Mouse (Mus musculus) kidney, embryonic 15.5 days (tissue): Measurements from ENCODE around the gene Srp68. TPM values are rescaled to one million over a fixed set of nuclear protein-coding genes. Genes with fewer than 3 reads are reported as not detected.
A peak's percentile ranks its signal among the peaks of the same experiment; 100 is the strongest.

ENCODE experiments used
- ATAC-seq: fragments of 200-750 bp; cut with Nextera tagmentation; replicated peaks from 2 replicates; pipeline ENCODE4 v1.8.0; 2017; ENCODE audit warnings: moderate TSS enrichment; ENCODE audit not compliant: low FRiP score
- H3K27ac ChIP-seq: fragments of 300-500 bp; sonication (generic); 2 replicates; pipeline ENCODE4 v1.5.1; 2015; ENCODE audit warnings: mild to moderate bottlenecking, inconsistent platforms
- H3K27me3 ChIP-seq: fragments of 300-500 bp; sonication (generic); 2 replicates; pipeline ENCODE4 v1.6.1; 2015; ENCODE audit warnings: inconsistent platforms
- H3K36me3 ChIP-seq: fragments of 300-500 bp; sonication (generic); 2 replicates; pipeline ENCODE4 v1.6.1; 2015; ENCODE audit warnings: inconsistent platforms
- H3K4me1 ChIP-seq: fragments of 300-500 bp; sonication (generic); 2 replicates; pipeline ENCODE4 v1.6.1; 2015; ENCODE audit warnings: inconsistent platforms
- H3K4me2 ChIP-seq: fragments of 300-500 bp; sonication (generic); 2 replicates; pipeline ENCODE4 v1.6.1; 2015; ENCODE audit warnings: moderate library complexity, mild to moderate bottlenecking, inconsistent platforms
- H3K4me3 ChIP-seq: fragments of 300-500 bp; sonication (generic); replicated peaks from 2 replicates; pipeline ENCODE4 v1.5.1; 2015; ENCODE audit warnings: mild to moderate bottlenecking, inconsistent platforms
- H3K9ac ChIP-seq: fragments of 300-500 bp; sonication (generic); 2 replicates; pipeline ENCODE4 v1.6.1; 2015; ENCODE audit warnings: mild to moderate bottlenecking, inconsistent platforms
- H3K9me3 ChIP-seq: fragments of 300-500 bp; sonication (generic); replicated peaks from 2 replicates; pipeline ENCODE4 v1.6.1; 2016; ENCODE audit warnings: inconsistent platforms
- WGBS: fragments of 180-500 bp; shearing (Covaris S2); methylation state at CpG from one replicate; pipeline ENCODE4 v1.1.7; 2015; ENCODE audit warnings: mixed read lengths; 5-methylcytosine and 5-hydroxymethylcytosine counted together
- polyA plus RNA-seq: library from polyadenylated mRNA; unstranded; fragments of >200 nt; fragmentation: Nextera tagmentation; extraction: Ambion mirVana; gene quantifications from 2 replicates; pipeline ENCODE4 v1.2.1, GENCODE M21; 2015

The Srp68 gene
- 91.3 and 96.5 TPM in 2 replicates for polyA plus RNA-seq

GRCm38 (mm10) chr11:116274045-116274666 is at the start of gene Srp68:
Gene Srp68, minus strand, starts transcription at chr11:116274217.
- WGBS = 2% methylated on average over 32 of the region's 32 CpGs
- H3K27me3 ChIP-seq = no peaks in the 10 kb centered on the region; the same call in 1 of the 2 replicates
- peak; percentile 97 for ATAC-seq

DNA sequence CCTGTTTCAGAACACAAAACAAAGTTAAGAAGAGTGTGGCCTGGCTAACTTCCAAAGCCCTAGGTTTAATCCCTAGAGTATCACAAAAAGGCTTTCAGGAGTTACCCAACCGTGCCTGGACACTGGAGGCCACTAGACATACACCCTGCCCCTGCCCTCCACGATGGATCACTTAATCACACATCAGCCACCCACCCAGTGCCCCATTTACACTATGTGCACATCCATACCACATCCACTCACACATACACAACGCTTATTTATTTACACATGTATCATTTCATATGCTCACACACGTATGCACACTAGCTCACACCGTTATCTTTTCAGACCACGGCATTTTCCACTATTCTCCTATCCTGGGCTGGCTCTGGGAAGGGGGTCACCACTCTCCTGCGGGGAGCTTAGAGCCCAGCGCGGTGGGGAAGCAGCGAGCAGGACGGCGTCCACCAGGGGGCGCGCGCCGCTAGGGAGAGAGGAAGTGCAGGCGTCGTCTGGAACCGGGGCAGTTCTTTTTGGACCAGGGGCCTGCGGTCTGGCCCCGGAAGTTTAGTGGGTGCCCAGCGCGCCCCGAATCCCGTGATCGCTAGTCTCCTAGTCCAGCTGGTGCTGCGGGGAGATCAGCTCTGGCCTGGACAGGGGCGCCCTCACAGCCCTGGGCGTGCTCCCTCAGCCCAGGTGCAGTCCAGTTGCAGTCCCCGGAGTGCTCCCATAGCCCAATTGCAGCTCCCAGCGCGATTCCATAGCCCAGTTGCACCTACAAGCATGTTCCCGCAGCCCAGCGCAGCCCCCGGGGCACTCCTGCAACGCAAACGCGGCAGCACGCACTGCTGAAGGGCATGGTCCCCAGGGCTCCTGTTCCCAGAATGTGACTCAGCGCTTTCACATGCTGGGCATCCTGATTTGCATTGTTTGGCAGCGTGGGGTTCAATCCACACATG is 45.0 kb upstream of the Srp68 start:
- Histone ChIP-seq H3K36me3 (no peaks in the 10 kb centered on the region), H3K4me2 (peak overlapping the region; percentile 98), H3K9me3 (no peaks in the 10 kb centered on the region), H3K4me3 (peak overlapping the region; percentile 50), H3K4me1 (peaks cover 6% of the 10 kb centered on the region), H3K9ac (peak overlapping the region; percentile 68), H3K27ac (no peak overlapping the region), H3K27me3 (peaks cover 10% of the 10 kb centered on the region; the same call in 1 of the 2 replicates)
- 3% methylated on average over 41 of the region's 41 CpGs for WGBS
- ATAC-seq = peak; percentile 81

More at GRCm38 (mm10) chr11:116274045-116274666, at the start of gene Srp68:
- H3K36me3 ChIP-seq = peaks cover 31% of the 10 kb centered on the region
- H3K9me3 ChIP-seq = no peaks in the 10 kb centered on the region
- H3K27ac ChIP-seq = peak within 1 kb of the TSS; percentile 89
- peak within 1 kb of the TSS; percentile 96 for H3K4me3 ChIP-seq
- H3K4me2 ChIP-seq = peak within 1 kb of the TSS; percentile 83
- peak within 1 kb of the TSS; percentile 96 for H3K9ac ChIP-seq
- peaks cover 23% of the 10 kb centered on the region for H3K4me1 ChIP-seq

DNA sequence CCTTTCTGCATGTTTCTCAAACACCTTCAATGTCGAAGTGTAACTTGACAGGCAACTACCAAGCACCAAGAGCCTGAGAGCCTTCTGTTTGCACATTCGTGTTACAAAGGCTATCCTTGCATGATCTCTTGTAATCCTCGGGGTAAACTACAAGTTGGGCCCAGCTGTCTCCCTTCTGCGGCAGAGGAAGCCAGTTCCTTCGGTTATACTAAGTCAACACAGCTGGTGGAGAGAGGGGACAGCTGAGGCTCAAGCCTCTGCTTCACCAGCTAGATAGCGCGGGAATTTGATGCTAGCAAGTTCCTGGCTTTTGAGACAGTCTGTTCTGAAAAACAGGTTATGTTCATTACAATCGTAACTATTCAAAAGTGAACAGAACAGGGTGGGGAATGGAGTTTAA is 38.3 kb upstream of the Srp68 start:
- no peaks in the 10 kb centered on the region for H3K36me3 ChIP-seq
- ATAC-seq = 0 out of 2 replicates have a peak, but pooled peaks have one; percentile 52
- no peak overlapping the region for H3K27ac ChIP-seq
- no peak overlapping the region for H3K4me3 ChIP-seq
- 43% methylated on average over 8 of the region's 8 CpGs for WGBS
- H3K9ac ChIP-seq = no peak overlapping the region
- no peak overlapping the region for H3K4me2 ChIP-seq
- H3K4me1 ChIP-seq = peaks cover 5% of the 10 kb centered on the region; the same call in 1 of the 2 replicates
- H3K9me3 ChIP-seq = no peaks in the 10 kb centered on the region
- H3K27me3 ChIP-seq = no peaks in the 10 kb centered on the region; the same call in 1 of the 2 replicates

DNA sequence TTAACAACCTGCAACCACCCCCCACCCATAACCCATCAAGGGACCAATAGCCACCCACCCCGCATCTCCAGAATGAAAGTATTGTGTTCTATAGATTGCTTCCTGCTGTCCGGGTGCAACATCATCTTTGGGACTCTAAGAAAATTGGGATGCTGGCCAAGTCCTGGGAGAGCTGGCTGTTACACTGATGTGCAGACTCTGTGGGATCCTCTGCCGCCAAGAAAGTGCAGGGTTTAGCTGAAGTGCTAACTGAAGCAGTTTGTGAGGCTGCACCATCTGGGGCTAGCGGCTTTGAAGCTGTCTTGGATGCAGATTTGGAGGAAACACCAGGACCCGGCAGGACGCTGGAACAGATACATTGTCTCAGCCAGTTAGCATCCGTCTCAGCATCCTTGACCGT is 37.2 kb upstream of the Srp68 start:
- no peaks in the 10 kb centered on the region for H3K9me3 ChIP-seq
- no peak overlapping the region for H3K9ac ChIP-seq
- no peaks in the 10 kb centered on the region for H3K36me3 ChIP-seq
- no peaks in the 10 kb centered on the region; the same call in 1 of the 2 replicates for H3K27me3 ChIP-seq
- H3K27ac ChIP-seq = no peak overlapping the region
- H3K4me3 ChIP-seq = no peak overlapping the region
- no peak overlapping the region for H3K4me2 ChIP-seq
- peaks cover 11% of the 10 kb centered on the region for H3K4me1 ChIP-seq
- 52% methylated on average over 8 of the region's 8 CpGs for WGBS
- no peak for ATAC-seq

DNA sequence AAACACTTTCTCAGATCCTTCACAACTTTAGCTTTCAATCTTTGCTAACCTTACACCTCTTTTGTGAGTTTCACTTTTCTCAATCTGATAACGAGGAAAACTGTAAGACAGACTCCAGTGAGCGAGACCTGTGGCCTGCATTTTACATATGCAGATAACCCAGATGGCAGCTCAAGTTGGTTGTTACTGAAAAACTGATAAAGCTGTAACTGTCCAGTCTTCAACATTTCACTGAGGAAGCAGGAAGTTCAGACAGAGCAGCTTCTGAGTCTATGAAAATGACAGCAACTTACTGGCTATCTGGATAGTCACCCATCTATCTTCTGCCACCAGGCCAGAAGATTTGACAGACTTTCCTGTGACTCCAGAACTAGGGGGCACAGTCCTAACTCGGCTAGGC is 35.6 kb upstream of the Srp68 start:
- Histone ChIP-seq H3K9me3 (no peaks in the 10 kb centered on the region), H3K4me3 (no peak overlapping the region), H3K36me3 (peaks cover 8% of the 10 kb centered on the region), H3K9ac (no peak overlapping the region), H3K4me2 (no peak overlapping the region), H3K27me3 (no peaks in the 10 kb centered on the region; the same call in 1 of the 2 replicates), H3K27ac (no peak overlapping the region), H3K4me1 (peaks cover 16% of the 10 kb centered on the region)
- ATAC-seq = no peak
- WGBS = 72% methylated on average over 3 of the region's 3 CpGs

DNA sequence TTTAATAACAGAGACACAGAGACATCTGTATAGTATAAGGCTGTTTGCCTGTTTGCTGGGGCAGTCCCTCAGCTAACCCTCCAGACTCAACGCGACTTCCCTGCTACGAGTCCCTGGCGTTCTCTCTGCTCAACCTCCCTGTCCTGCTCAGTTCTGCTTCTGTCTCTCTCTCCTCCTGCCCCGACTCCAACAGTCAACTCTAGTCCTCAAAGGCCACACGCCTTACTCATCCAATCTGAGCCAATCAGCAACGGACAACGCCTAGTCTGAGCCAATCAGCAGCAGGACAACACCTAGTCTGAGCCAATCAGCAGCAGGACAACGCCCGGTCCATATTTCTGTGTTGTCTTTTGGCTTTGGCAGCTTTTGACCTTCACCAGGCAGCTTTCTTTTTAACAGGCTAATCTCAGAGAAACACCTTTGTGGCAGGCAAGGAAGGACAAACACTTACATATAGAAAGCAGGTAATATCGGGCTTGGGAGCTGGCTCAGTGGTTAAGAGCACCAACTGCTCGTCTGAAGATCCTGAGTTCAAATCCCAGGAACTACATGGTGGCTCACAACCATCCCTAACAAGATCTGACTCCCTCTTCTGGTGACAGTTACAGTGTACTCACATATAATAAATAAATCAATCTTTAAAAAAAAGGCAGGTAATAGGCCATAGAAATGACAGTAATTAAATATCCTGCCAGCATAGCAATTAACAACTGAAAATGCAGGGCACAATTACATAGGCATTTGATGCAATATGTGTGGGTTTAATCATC is 33.9 kb upstream of the Srp68 start:
- peaks cover 16% of the 10 kb centered on the region for H3K4me1 ChIP-seq
- no peak overlapping the region for H3K27ac ChIP-seq
- no peak overlapping the region for H3K4me2 ChIP-seq
- no peaks in the 10 kb centered on the region for H3K9me3 ChIP-seq
- H3K27me3 ChIP-seq = no peaks in the 10 kb centered on the region; the same call in 1 of the 2 replicates
- no peak for ATAC-seq
- peaks cover 25% of the 10 kb centered on the region for H3K36me3 ChIP-seq
- no peak overlapping the region for H3K9ac ChIP-seq
- no peak overlapping the region for H3K4me3 ChIP-seq
- 92% methylated on average over 12 of the region's 12 CpGs for WGBS

DNA sequence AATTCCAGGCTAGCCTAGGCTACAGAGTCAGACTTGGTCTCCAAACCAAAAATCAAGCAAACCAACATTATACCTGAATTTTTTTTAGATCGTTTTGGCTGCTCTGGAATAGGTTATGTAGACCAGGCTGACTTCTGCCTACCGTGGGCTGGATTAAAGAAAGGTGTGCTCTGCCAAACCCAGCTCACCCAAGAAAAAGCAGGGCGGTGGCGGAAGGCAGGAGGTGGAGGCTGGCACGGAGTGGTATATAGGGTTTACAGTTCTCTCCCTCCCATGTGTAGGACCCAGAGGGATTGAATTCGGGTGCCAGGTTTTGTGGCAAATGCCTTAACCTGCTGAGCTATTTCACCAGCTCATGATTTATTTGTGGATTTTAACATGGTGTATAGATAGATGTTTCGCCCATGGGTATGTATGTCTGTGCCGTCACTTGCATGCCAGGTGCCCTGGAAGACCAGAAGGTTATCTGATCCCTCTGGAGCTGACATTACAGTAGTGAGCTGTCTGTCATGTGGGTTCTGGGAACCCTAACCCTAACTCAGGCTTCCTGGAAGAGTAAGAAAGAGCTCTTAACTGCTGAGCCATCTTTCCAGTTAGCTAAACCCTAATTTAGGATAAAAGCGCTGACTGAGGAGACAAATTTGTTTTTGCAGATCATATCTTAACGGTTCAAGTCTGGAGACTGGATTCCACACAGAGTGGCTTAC is 33.2 kb upstream of the Srp68 start, which contains the start of gene Exoc7:
Gene Exoc7, minus strand, starts transcription at position 215 of the 707 bp plus-strand sequence.
- peak; percentile 3; the same call in 1 of the 2 replicates for ATAC-seq

DNA sequence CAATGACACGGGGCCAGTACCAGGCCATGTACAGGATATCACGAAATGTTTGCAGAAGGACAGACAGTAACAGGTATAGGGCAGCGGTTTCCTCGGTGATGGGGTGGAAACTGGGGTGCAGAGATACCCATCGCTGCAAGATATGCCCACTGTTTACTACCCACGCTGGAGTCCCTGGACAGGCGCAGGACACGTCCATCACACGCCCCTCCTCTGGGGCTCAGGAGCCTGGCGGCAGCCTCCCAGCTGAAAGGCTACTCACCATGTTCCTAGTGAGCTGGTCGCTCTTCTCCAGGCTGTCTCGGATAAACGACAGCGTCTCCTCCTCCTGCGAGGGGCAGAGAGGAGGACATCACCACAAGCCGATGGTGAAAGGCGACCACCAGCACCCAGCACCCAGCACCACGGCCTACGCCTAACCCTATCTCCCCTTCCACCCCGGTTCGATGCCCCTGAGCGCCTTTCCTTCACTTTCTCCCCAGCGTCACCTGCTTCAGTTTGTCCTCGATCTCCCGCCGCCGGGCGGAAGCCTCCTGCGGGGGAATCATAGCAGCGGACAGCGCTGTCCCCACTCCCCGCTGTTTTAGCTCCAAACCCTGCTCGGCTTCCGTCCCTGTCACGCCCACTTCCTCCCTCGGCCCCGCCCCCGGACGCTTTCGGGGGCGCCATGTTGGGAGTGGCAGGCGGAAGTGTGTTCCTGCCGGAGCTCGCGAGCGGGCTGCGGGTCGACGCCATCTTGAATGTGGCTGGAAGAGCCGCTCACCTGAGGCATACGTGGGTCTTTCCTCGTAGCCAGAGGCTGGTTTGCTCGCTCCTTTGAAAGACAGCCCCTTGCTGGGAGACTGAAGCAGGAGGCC is 32.3 kb upstream of the Srp68 start:
- peak; percentile 91 for ATAC-seq
- Histone ChIP-seq H3K9ac (peak overlapping the region; percentile 70), H3K4me1 (peaks cover 14% of the 10 kb centered on the region), H3K4me2 (peak overlapping the region; percentile 62), H3K9me3 (no peaks in the 10 kb centered on the region), H3K27ac (no peak overlapping the region), H3K4me3 (peak overlapping the region; percentile 62), H3K36me3 (peaks cover 41% of the 10 kb centered on the region), H3K27me3 (no peaks in the 10 kb centered on the region; the same call in 1 of the 2 replicates)
- WGBS = 2% methylated on average over 53 of the region's 53 CpGs

More for the DNA sequence above, 33.2 kb upstream of the Srp68 start, which contains the start of gene Exoc7:
- Histone ChIP-seq H3K27ac (no peak within 1 kb of the TSS), H3K4me2 (peak within 1 kb of the TSS; percentile 62), H3K4me3 (peak within 1 kb of the TSS; percentile 62), H3K4me1 (peaks cover 14% of the 10 kb centered on the region), H3K36me3 (peaks cover 33% of the 10 kb centered on the region), H3K27me3 (no peaks in the 10 kb centered on the region; the same call in 1 of the 2 replicates), H3K9me3 (no peaks in the 10 kb centered on the region), H3K9ac (peak within 1 kb of the TSS; percentile 70)
- WGBS = 80% methylated on average over 10 of the region's 10 CpGs

DNA sequence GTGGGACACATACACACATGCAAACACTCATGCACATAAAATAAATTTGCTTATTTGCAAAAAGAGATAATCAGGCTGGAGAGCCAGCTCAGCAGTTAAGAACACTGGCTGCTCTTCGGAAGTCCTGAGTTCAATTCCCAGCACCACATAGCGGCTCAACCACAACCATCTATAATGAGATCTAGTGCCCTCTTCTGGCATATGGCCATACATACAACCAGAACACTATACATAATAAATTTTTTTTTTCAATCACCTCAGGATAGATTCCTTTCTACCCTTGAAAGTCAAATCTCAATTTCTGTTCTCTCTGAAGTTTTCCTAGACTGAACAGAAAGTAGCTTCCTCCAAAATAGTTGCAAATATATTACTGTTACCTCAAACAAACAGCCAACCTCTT is 31.4 kb upstream of the Srp68 start:
- H3K9me3 ChIP-seq = no peaks in the 10 kb centered on the region
- 95% methylated on average over 2 of the region's 2 CpGs for WGBS
- ATAC-seq = no peak
- H3K4me3 ChIP-seq = peak overlapping the region; percentile 62
- H3K9ac ChIP-seq = peak overlapping the region; percentile 70; the same call in 1 of the 2 replicates
- H3K27ac ChIP-seq = no peak overlapping the region
- peak overlapping the region; percentile 62 for H3K4me2 ChIP-seq
- no peaks in the 10 kb centered on the region; the same call in 1 of the 2 replicates for H3K27me3 ChIP-seq
- peaks cover 50% of the 10 kb centered on the region for H3K36me3 ChIP-seq
- peaks cover 14% of the 10 kb centered on the region for H3K4me1 ChIP-seq

- H3K9me3 ChIP-seq = no peaks in the 10 kb centered on the region
- H3K36me3 ChIP-seq = peaks cover 87% of the 10 kb centered on the region
- H3K4me3 ChIP-seq = no peak overlapping the region
- 93% methylated on average over 6 of the region's 6 CpGs for WGBS
- no peak for ATAC-seq
- no peaks in the 10 kb centered on the region for H3K27me3 ChIP-seq
- no peak overlapping the region for H3K4me2 ChIP-seq
- H3K9ac ChIP-seq = no peak overlapping the region
- H3K27ac ChIP-seq = no peak overlapping the region
- H3K4me1 ChIP-seq = 0 out of 2 replicates have a peak, but pooled peaks cover 2% of the 10 kb centered on the region
These were observed 24.6 kb upstream of the Srp68 start for GRCm38 (mm10) chr11:116298621-116299020.
